In the genomic region with DNA sequence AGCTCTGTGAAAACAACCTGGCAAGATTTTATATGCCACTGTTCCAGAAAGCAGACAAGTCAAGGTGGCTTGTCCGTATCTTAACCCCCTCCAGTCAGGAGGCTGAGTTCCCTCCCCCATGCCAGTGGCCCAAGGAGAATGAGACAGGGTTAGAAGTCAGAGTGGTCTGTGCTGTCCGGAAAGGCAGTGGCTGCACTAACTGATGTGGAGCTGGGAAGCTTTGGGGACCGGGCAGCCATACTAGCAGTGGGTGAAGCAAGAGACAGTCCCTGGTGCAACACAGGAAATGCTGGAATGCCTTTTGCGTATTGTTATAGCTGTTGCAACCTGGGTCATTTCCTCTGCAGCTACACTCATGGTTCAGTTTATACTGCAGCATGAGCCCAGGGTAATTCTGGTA, we compare ENCODE assay signal across 19 mouse cellular contexts. TPM values are rescaled to one million over a fixed set of nuclear protein-coding genes. Genes with fewer than 3 reads are reported as not detected.
A peak's percentile ranks its signal among the peaks of the same experiment; 100 is the strongest.
DNase-seq lines count a peak whose midpoint lies in the region; ATAC-seq and TF ChIP-seq lines count a peak whose summit lies in the region.
"Had no signal": no experiment of that assay in that cellular context is flagged by ENCODE, and none has a peak within 500 bp of the region (broad histone marks: within the 10 kb centered on the region; RNA-seq: fewer than 3 reads in every experiment).

No protein-coding gene starts in this region.

- TF ChIP-seq POLR2A in bone marrow, adult 2 months (IDR thresholded peaks at IDR 0.05; ENCODE audit: borderline replicate concordance, control insufficient read depth, low read depth, low read length): no peak

- TF ChIP-seq CTCF in hindbrain, postnatal 0 days (IDR thresholded peaks at IDR 0.05; ENCODE audit: low read depth): no peak
- TF ChIP-seq CTCF in bone marrow, adult 2 months (IDR thresholded peaks at IDR 0.05; ENCODE audit: control insufficient read depth, insufficient read depth, low read length): no peak

- peaks cover 89% of the 10 kb centered on the region for H3K27me3 ChIP-seq in hindbrain, embryonic 11.5 days (ENCODE audit: control insufficient read depth, insufficient read depth, low read length)
- peaks cover 68% of the 10 kb centered on the region for H3K27me3 ChIP-seq in hindbrain, postnatal 0 days (ENCODE audit: insufficient read depth, low read length)
- peaks cover 79% of the 10 kb centered on the region for H3K27me3 ChIP-seq in lung, embryonic 16.5 days (ENCODE audit: control insufficient read depth, insufficient read depth, low read depth, low read length)

- peaks cover 24% of the 10 kb centered on the region for H3K4me1 ChIP-seq in hindbrain, embryonic 11.5 days (replicated peaks; ENCODE audit: control insufficient read depth, insufficient read depth, low read length)
- peaks cover 5% of the 10 kb centered on the region; the same call in 1 of the 2 replicates for H3K4me1 ChIP-seq in hindbrain, postnatal 0 days (ENCODE audit: insufficient read depth, low read length)
- peaks cover 42% of the 10 kb centered on the region for H3K4me1 ChIP-seq in lung, embryonic 16.5 days (replicated peaks; ENCODE audit: control insufficient read depth, insufficient read depth, low read length)
- peaks cover 5% of the 10 kb centered on the region; the same call in 1 of the 2 replicates for H3K4me1 ChIP-seq in bone marrow, adult 2 months (ENCODE audit: control insufficient read depth, insufficient read depth, low read length)

- no peak for ATAC-seq in hindbrain, embryonic 11.5 days (ENCODE audit: low FRiP score)
- no peak for ATAC-seq in hindbrain, postnatal 0 days
- no peak for ATAC-seq in lung, embryonic 16.5 days (ENCODE audit: low read depth)
- ATAC-seq in granulocyte monocyte progenitor cell, adult 5-6 weeks (replicated peaks; ENCODE audit: poor library complexity, severe bottlenecking): peak; percentile 61
- ATAC-seq: forebrain, embryonic 14.5 days; intestine, embryonic 15.5 days had no signal

- H3K4me2 ChIP-seq in hindbrain, embryonic 11.5 days (replicated peaks; ENCODE audit: low read depth, low read length): no peak overlapping the region
- no peak overlapping the region for H3K4me2 ChIP-seq in hindbrain, postnatal 0 days (ENCODE audit: low read depth, low read length)
- H3K4me2 ChIP-seq in lung, embryonic 16.5 days (ENCODE audit: low read depth, low read length): peak overlapping the region; percentile 27; the same call in 1 of the 2 replicates

- H3K4me3 ChIP-seq in hindbrain, embryonic 11.5 days (ENCODE audit: low read depth, low read length): no peak overlapping the region
- no peak overlapping the region for H3K4me3 ChIP-seq in hindbrain, postnatal 0 days (ENCODE audit: low read length)
- peak overlapping the region; percentile 1; the same call in 1 of the 2 replicates for H3K4me3 ChIP-seq in lung, embryonic 16.5 days (ENCODE audit: low read length)
- H3K4me3 ChIP-seq in bone marrow, adult 2 months (replicated peaks; ENCODE audit: control insufficient read depth, low read depth, low read length): peak overlapping the region; percentile 56

- peak; percentile 34 for DNase-seq in hindbrain, embryonic 11.5 days (ENCODE audit: low spot score)
- DNase-seq in hindbrain, postnatal 0 days (ENCODE audit: low spot score): no peak
- no peak for DNase-seq in lung, adult 18-20 months
- no peak for DNase-seq in cerebellum, adult 18-20 months
- DNase-seq: adrenal gland, adult 8-10 months; cerebellum, adult 2 months; heart, postnatal 14 days; left cerebral cortex, postnatal 4 days; liver, embryonic 13.5 days; thymus, adult 18-20 months had no signal

- no peak overlapping the region for H3K27ac ChIP-seq in hindbrain, embryonic 11.5 days (ENCODE audit: low read depth, low read length)
- no peak overlapping the region for H3K27ac ChIP-seq in hindbrain, postnatal 0 days
- H3K27ac ChIP-seq in lung, embryonic 16.5 days (ENCODE audit: low read length): no peak overlapping the region
- peak overlapping the region; percentile 55 for H3K27ac ChIP-seq in bone marrow, adult 2 months (ENCODE audit: control insufficient read depth, insufficient read depth, low read depth, low read length, poor library complexity)
- H3K27ac ChIP-seq: intestine, embryonic 15.5 days; liver, embryonic 13.5 days; midbrain, embryonic 12.5 days had no signal

- no peak overlapping the region for H3K9ac ChIP-seq in hindbrain, embryonic 11.5 days (ENCODE audit: low read depth, low read length)
- no peak overlapping the region for H3K9ac ChIP-seq in hindbrain, postnatal 0 days (replicated peaks; ENCODE audit: low read length)
- peak overlapping the region; percentile 11; the same call in 1 of the 2 replicates for H3K9ac ChIP-seq in lung, embryonic 16.5 days (ENCODE audit: low read length)
- H3K9ac ChIP-seq: intestine, embryonic 15.5 days; liver, embryonic 13.5 days; midbrain, embryonic 12.5 days had no signal

- 16% methylated on average over 4 of the region's 4 CpGs for WGBS in hindbrain, embryonic 11.5 days
- 7% methylated on average over 4 of the region's 4 CpGs for WGBS in hindbrain, postnatal 0 days
- 13% methylated on average over 4 of the region's 4 CpGs for WGBS in lung, embryonic 16.5 days
- under 1% methylated on average over 4 of the region's 4 CpGs for WGBS in bone marrow, adult 2 months

- H3K36me3 ChIP-seq in hindbrain, embryonic 11.5 days (ENCODE audit: control insufficient read depth, insufficient read depth, low read length): no peaks in the 10 kb centered on the region
- H3K36me3 ChIP-seq in hindbrain, postnatal 0 days (ENCODE audit: insufficient read depth, low read length): no peaks in the 10 kb centered on the region
- no peaks in the 10 kb centered on the region for H3K36me3 ChIP-seq in lung, embryonic 16.5 days (ENCODE audit: control insufficient read depth, insufficient read depth, low read length)
- H3K36me3 ChIP-seq: intestine, embryonic 15.5 days; liver, embryonic 13.5 days; midbrain, embryonic 12.5 days had no signal

- H3K9me3 ChIP-seq in hindbrain, embryonic 11.5 days (ENCODE audit: control insufficient read depth, low read length): no peaks in the 10 kb centered on the region
- no peaks in the 10 kb centered on the region for H3K9me3 ChIP-seq in hindbrain, postnatal 0 days (ENCODE audit: low read length)
- no peaks in the 10 kb centered on the region for H3K9me3 ChIP-seq in lung, embryonic 16.5 days (ENCODE audit: control insufficient read depth, low read length)
- H3K9me3 ChIP-seq: intestine, embryonic 15.5 days; liver, embryonic 13.5 days; midbrain, embryonic 12.5 days had no signal

RNA-seq across cellular contexts. Expression of a gene that starts 2.7 kb away (rescaled TPM):
- polyA plus RNA-seq in hindbrain, embryonic 11.5 days (2014; fragmentation: Nextera tagmentation; extraction: Ambion mirVana): 2.6 and 5.0 TPM in 2 replicates
- 1.3 and 2.7 TPM in 2 replicates for total RNA-seq in hindbrain, postnatal 0 days (2014; rRNA removed)
- 1.7 and 1.9 TPM in 2 replicates for polyA plus RNA-seq in hindbrain, postnatal 0 days (2015; fragmentation: Nextera tagmentation; extraction: Ambion mirVana)
- 15.3 and 16.7 TPM in 2 replicates for polyA plus RNA-seq in lung, embryonic 16.5 days (2015; fragmentation: Nextera tagmentation; extraction: Ambion mirVana)
- polyA plus RNA-seq in bone marrow, adult 2 months (2011; ENCODE audit: insufficient read depth, insufficient read length, low replicate concordance, missing spikeins): 3.8 and 4.0 TPM in 2 replicates
- 1.7 TPM in 1 of 2 replicates, not detected in the other for total RNA-seq in granulocyte monocyte progenitor cell, adult 5-6 weeks (2014; fragmentation: Nextera tagmentation)
- 1.3 and 6.3 TPM in 2 replicates for total RNA-seq in granulocyte monocyte progenitor cell, adult 5-6 weeks (2017)
- total RNA-seq: gastrocnemius, adult 18-20 months had no signal

RNA-seq across cellular contexts. Expression of a gene that starts 3.3 kb away (rescaled TPM):
- polyA plus RNA-seq in hindbrain, embryonic 11.5 days (2014; fragmentation: Nextera tagmentation; extraction: Ambion mirVana): 2.2 and 2.7 TPM in 2 replicates
- total RNA-seq in hindbrain, postnatal 0 days (2014; rRNA removed): 0.73 and 2.4 TPM in 2 replicates
- 0.88 and 0.95 TPM in 2 replicates for polyA plus RNA-seq in hindbrain, postnatal 0 days (2015; fragmentation: Nextera tagmentation; extraction: Ambion mirVana)
- 9.3 and 9.9 TPM in 2 replicates for polyA plus RNA-seq in lung, embryonic 16.5 days (2015; fragmentation: Nextera tagmentation; extraction: Ambion mirVana)
- not detected in 2 replicates for polyA plus RNA-seq in bone marrow, adult 2 months (2011; ENCODE audit: insufficient read depth, insufficient read length, low replicate concordance, missing spikeins)
- not detected in 2 replicates for total RNA-seq in granulocyte monocyte progenitor cell, adult 5-6 weeks (2014; fragmentation: Nextera tagmentation)
- total RNA-seq in granulocyte monocyte progenitor cell, adult 5-6 weeks (2017): not detected in 2 replicates
- total RNA-seq: gastrocnemius, adult 18-20 months; heart, adult 18-20 months; heart, postnatal 14 days had no signal
- polyA plus RNA-seq: large intestine, adult 2 months; liver, embryonic 13.5 days had no signal

RNA-seq across cellular contexts. Expression of a gene that starts 44.6 kb away (rescaled TPM):
- polyA plus RNA-seq in hindbrain, embryonic 11.5 days (2014; fragmentation: Nextera tagmentation; extraction: Ambion mirVana): 0.92 and 2.1 TPM in 2 replicates
- 2.4 and 3.1 TPM in 2 replicates for total RNA-seq in hindbrain, postnatal 0 days (2014; rRNA removed)
- polyA plus RNA-seq in hindbrain, postnatal 0 days (2015; fragmentation: Nextera tagmentation; extraction: Ambion mirVana): 0.34 and 0.60 TPM in 2 replicates
- polyA plus RNA-seq in lung, embryonic 16.5 days (2015; fragmentation: Nextera tagmentation; extraction: Ambion mirVana): 4.6 and 5.4 TPM in 2 replicates
- polyA plus RNA-seq in bone marrow, adult 2 months (2011; ENCODE audit: insufficient read depth, insufficient read length, low replicate concordance, missing spikeins): not detected in 2 replicates
- total RNA-seq in granulocyte monocyte progenitor cell, adult 5-6 weeks (2014; fragmentation: Nextera tagmentation): not detected in 2 replicates
- total RNA-seq in granulocyte monocyte progenitor cell, adult 5-6 weeks (2017): not detected in 2 replicates
- total RNA-seq: adrenal gland, adult 8-10 months; gastrocnemius, adult 18-20 months; heart, adult 18-20 months; heart, postnatal 14 days had no signal
- polyA plus RNA-seq: cerebellum, adult 2 months; intestine, embryonic 15.5 days; liver, embryonic 13.5 days had no signal

RNA-seq across cellular contexts. Expression of a gene that starts 55.9 kb away (rescaled TPM):
- 103 and 105 TPM in 2 replicates for polyA plus RNA-seq in hindbrain, embryonic 11.5 days (2014; fragmentation: Nextera tagmentation; extraction: Ambion mirVana)
- total RNA-seq in hindbrain, postnatal 0 days (2014; rRNA removed): 10.2 and 19.7 TPM in 2 replicates
- 60.4 and 67.0 TPM in 2 replicates for polyA plus RNA-seq in hindbrain, postnatal 0 days (2015; fragmentation: Nextera tagmentation; extraction: Ambion mirVana)
- polyA plus RNA-seq in lung, embryonic 16.5 days (2015; fragmentation: Nextera tagmentation; extraction: Ambion mirVana): 169 and 172 TPM in 2 replicates
- polyA plus RNA-seq in bone marrow, adult 2 months (2011; ENCODE audit: insufficient read depth, insufficient read length, low replicate concordance, missing spikeins): 4.6 and 23.8 TPM in 2 replicates
- total RNA-seq in granulocyte monocyte progenitor cell, adult 5-6 weeks (2014; fragmentation: Nextera tagmentation): not detected in 2 replicates
- not detected in 2 replicates for total RNA-seq in granulocyte monocyte progenitor cell, adult 5-6 weeks (2017)

Comparison
In these comparisons a context has a peak if more than half of its experiments do, and no peak if none do; other contexts are left out.
1. H3K4me3 ChIP-seq: peak in lung, embryonic 16.5 days (single experiment) and bone marrow, adult 2 months (single experiment); none in hindbrain, embryonic 11.5 days (single experiment) and hindbrain, postnatal 0 days (single experiment).